Mouse (Mus musculus) E14TG2a.4 (cell line): ENCODE results near the gene Cul4a.

Source experiments
- CTCF ChIP-seq: conservative IDR thresholded peaks from 2 replicates; pipeline ENCODE4 v1.5.1; 2014; ENCODE audit warnings: low read length
- NANOG ChIP-seq: IDR thresholded peaks from 2 replicates; pipeline ENCODE4 v1.6.1; 2014; ENCODE audit warnings: borderline replicate concordance, low read length, mixed read lengths

GRCm38 (mm10) chr8:13178137-13178536 is 72.7 kb downstream of the Cul4a start:
- TF ChIP-seq CTCF (no peak), NANOG (no peak)
